Mouse (Mus musculus) lung, embryonic 16.5 days (tissue): ENCODE measurements around the gene 2010111I01Rik. TPM values are rescaled to one million over a fixed set of nuclear protein-coding genes. Genes with fewer than 3 reads are reported as not detected.
A peak's percentile ranks its signal among the peaks of the same experiment; 100 is the strongest.

ENCODE experiments used
- ATAC-seq: fragments of 200-750 bp; cut with Nextera tagmentation; 2 replicates; pipeline ENCODE4 v1.8.0; 2017; ENCODE audit warnings: low read depth, mild to moderate bottlenecking, moderate library complexity
- H3K27ac ChIP-seq: fragments of 300-500 bp; sonication (generic); 2 replicates; pipeline ENCODE4 v1.5.1; 2014; ENCODE audit warnings: mild to moderate bottlenecking, control low read depth, low read length
- H3K27me3 ChIP-seq: fragments of 300-500 bp; sonication (generic); 2 replicates; pipeline ENCODE4 v1.6.1; 2014; ENCODE audit warnings: low read depth, low read length, mixed read lengths; ENCODE audit not compliant: control insufficient read depth, insufficient read depth
- H3K36me3 ChIP-seq: fragments of 300-500 bp; sonication (generic); 2 replicates; pipeline ENCODE4 v1.6.1; 2014; ENCODE audit warnings: low read length; ENCODE audit not compliant: control insufficient read depth, insufficient read depth
- H3K4me1 ChIP-seq: fragments of 300-500 bp; sonication (generic); replicated peaks from 2 replicates; pipeline ENCODE4 v1.6.1; 2014; ENCODE audit warnings: low read length, mixed read lengths; ENCODE audit not compliant: control insufficient read depth, insufficient read depth
- H3K4me2 ChIP-seq: fragments of 300-500 bp; sonication (generic); 2 replicates; pipeline ENCODE4 v1.6.1; 2014; ENCODE audit warnings: low read depth, low read length, control low read depth
- H3K4me3 ChIP-seq: fragments of 300-500 bp; sonication (generic); 2 replicates; pipeline ENCODE4 v1.5.1; 2014; ENCODE audit warnings: mild to moderate bottlenecking, low read length, control low read depth
- H3K9ac ChIP-seq: fragments of 300-500 bp; sonication (generic); 2 replicates; pipeline ENCODE4 v1.6.1; 2014; ENCODE audit warnings: low read length, control low read depth
- H3K9me3 ChIP-seq: fragments of 300-500 bp; sonication (generic); 2 replicates; pipeline ENCODE4 v1.6.1; 2016; ENCODE audit warnings: low read length; ENCODE audit not compliant: control insufficient read depth
- WGBS: fragments of 180-500 bp; shearing (Covaris S2); extraction: QIAGEN DNeasy Blood & Tissue Kit; methylation state at CpG from one replicate; pipeline ENCODE4 v1.1.7; 2014; 5-methylcytosine and 5-hydroxymethylcytosine counted together
- polyA plus RNA-seq: library from polyadenylated mRNA; unstranded; fragments of >200 nt; fragmentation: Nextera tagmentation; extraction: Ambion mirVana; gene quantifications from 2 replicates; pipeline ENCODE4 v1.2.1, GENCODE M21; 2015

Gene 2010111I01Rik
- polyA plus RNA-seq, 1 experiment from 2014 or later, result 129 TPM

DNA sequence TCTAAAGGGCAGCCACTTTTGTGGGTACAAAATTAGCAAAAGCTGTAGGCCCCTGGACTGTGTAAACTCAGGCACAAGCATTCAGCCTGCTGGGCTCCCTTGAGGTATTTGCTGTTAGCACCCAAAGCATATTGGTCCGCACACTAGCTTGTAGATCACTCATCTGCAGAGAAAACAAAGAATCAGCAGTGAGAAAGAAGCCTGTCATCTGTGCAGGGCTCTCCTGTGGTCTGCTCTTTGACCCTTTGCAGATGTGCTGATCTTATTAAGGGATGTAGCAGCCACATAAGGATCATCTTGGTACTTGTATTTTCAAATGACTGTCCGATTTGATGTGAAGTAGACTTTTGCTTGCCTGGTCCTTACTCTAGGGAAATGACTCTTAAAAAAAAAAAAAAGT, 126.6 kb downstream of the 2010111I01Rik start:
- H3K27me3 ChIP-seq, result no peaks in the 10 kb centered on the region
- no peak overlapping the region for H3K4me2 ChIP-seq
- H3K9ac ChIP-seq, result no peak overlapping the region
- no peak overlapping the region for H3K27ac ChIP-seq
- H3K4me3 ChIP-seq, result no peak overlapping the region
- H3K36me3 ChIP-seq, result no peaks in the 10 kb centered on the region
- ATAC-seq, result no peak
- 55% methylated on average over 2 of the region's 2 CpGs for WGBS
- H3K9me3 ChIP-seq, result no peaks in the 10 kb centered on the region
- H3K4me1 ChIP-seq, result peaks cover 34% of the 10 kb centered on the region

DNA sequence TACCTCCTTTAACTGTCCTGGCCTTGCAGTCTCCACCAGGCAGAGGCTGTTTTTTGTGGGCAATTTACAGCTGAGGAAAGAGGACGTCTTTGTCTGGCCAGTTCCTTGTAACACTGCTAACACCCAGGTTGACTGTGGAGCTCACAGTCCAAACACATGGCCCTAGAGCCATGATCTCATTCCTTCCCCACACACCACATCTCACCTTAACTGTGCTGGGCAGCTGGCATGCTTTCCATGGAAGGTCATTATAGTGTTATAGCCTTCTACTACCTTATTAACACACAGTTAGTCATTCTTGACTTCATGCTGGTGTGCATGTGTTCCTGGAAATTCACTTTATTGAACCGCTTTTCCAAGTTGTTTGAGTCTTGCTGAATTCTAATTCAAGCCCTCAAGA, 127.6 kb downstream of the 2010111I01Rik start:
- Histone ChIP-seq H3K27ac (no peak overlapping the region), H3K4me1 (peaks cover 40% of the 10 kb centered on the region), H3K27me3 (no peaks in the 10 kb centered on the region), H3K36me3 (no peaks in the 10 kb centered on the region), H3K4me2 (no peak overlapping the region), H3K9me3 (no peaks in the 10 kb centered on the region), H3K4me3 (no peak overlapping the region), H3K9ac (no peak overlapping the region)
- no peak for ATAC-seq
- 79% methylated on average over 2 of the region's 2 CpGs for WGBS

DNA sequence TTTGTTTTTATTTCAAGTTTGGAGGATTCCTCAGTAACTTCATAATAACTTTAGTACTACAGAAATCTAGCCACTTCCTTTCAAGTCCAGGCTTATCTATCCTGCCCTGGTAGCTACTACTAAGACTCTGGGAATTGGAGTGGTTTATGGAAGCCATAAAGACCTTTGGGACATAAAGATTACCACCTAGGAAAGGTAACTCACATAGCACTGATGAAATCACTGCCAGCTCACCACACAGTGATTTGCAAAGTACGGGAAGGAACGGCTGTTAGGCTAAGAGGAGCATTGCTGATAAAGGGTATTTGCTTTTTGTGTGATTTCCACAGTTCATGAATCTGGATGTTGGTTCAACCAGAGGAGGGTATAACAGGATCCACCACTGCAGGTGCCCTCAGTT, 128.2 kb downstream of the 2010111I01Rik start:
- no peak overlapping the region for H3K9ac ChIP-seq
- H3K4me3 ChIP-seq, result no peak overlapping the region
- no peaks in the 10 kb centered on the region for H3K9me3 ChIP-seq
- no peak overlapping the region for H3K4me2 ChIP-seq
- no peak for ATAC-seq
- no peaks in the 10 kb centered on the region for H3K36me3 ChIP-seq
- no peaks in the 10 kb centered on the region for H3K27me3 ChIP-seq
- WGBS, result 59% methylated on average over 2 of the region's 2 CpGs
- no peak overlapping the region for H3K27ac ChIP-seq
- peaks cover 44% of the 10 kb centered on the region for H3K4me1 ChIP-seq

DNA sequence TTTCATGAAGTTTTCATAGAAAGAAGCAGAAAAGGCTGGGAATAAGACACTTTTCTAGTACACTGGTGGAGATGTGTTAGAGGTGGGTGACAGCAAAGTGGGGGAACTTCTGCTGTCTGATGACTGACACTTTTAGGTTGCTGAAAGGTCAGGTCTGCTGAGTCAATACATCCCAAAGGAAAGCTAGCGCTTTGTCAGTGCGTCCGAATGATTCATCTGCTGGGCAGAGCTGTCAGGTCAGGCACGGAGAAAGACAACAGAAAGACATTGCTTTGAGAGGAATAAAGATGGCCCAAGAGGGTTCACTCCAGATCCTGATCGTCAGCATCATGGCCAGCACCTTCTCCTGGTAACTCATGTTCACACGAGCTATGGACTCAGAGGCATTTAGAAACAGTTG, 128.9 kb downstream of the 2010111I01Rik start:
- H3K27ac ChIP-seq, result no peak overlapping the region

DNA sequence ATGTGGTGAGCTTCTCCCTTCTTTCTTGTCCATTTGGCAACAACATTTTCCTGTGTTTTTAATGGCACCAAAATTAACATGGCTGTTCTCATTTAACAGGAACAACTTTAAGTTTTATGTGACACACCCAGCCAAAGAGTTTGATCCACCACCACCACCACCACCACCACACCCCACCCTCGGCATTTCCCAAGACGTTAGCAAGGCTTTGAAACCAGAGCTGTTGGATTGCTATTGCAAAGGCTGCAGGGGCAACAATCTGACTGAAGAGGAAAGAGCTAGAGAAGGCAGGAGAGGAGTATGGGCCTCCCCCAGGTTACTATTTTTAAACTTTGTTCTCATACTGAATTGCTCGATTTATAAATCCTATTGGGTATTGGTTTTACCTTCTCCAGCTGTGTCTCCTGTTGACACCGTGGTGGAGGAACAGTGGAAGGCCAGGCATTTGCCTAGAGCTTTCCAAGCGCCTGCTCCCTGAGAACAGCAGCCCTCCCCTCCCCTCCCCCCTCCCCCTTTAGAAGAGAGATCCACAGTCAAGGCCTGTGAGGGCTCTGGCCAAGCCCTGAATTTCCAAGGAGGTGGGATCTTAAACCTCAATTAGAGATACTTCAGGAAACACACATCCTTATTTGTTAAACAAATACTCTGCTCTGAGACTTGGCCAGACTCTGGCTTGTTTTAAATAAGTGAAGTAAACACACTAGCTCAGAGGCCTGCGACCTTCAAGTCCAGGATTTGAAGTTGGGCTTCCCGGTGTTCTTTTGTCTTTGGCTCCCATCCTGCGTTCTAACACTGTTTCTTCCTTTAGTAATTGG, 129.8 kb downstream of the 2010111I01Rik start:
- Histone ChIP-seq H3K4me3 (no peak overlapping the region), H3K27me3 (no peaks in the 10 kb centered on the region), H3K4me2 (no peak overlapping the region), H3K27ac (peak overlapping the region; percentile 72), H3K9ac (no peak overlapping the region), H3K9me3 (no peaks in the 10 kb centered on the region), H3K36me3 (no peaks in the 10 kb centered on the region), H3K4me1 (peaks cover 39% of the 10 kb centered on the region)
- ATAC-seq, result peak; percentile 71
- WGBS, result 11% methylated on average over 8 of the region's 8 CpGs

More for the DNA sequence above, 128.9 kb downstream of the 2010111I01Rik start:
- no peaks in the 10 kb centered on the region for H3K9me3 ChIP-seq
- H3K36me3 ChIP-seq, result no peaks in the 10 kb centered on the region
- ATAC-seq, result no peak
- H3K9ac ChIP-seq, result no peak overlapping the region
- H3K4me3 ChIP-seq, result no peak overlapping the region
- peaks cover 46% of the 10 kb centered on the region for H3K4me1 ChIP-seq
- H3K27me3 ChIP-seq, result no peaks in the 10 kb centered on the region
- H3K4me2 ChIP-seq, result no peak overlapping the region
- WGBS, result 71% methylated on average over 6 of the region's 6 CpGs

DNA sequence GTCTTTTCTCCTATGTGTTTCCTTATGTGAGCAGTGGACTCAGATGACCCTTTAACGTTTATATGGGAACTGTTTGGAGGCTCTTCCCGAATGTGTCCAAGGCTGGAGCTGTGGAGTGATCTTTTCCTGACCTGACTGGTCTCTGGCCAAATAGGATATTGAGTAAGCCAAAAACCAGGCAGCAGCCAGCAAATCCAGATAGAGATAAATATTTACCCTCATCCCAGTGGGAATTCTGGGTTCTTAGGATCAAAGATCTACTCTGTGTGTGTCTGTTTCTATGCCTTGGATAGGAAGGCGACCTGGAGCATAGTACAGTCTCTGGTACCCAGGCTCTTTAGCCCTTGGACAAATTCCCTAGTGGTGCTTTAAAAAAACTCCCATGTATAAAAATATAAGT, 132.1 kb downstream of the 2010111I01Rik start:
- peak; percentile 92 for ATAC-seq
- 25% methylated on average over 3 of the region's 3 CpGs for WGBS
- Histone ChIP-seq H3K27me3 (no peaks in the 10 kb centered on the region), H3K36me3 (no peaks in the 10 kb centered on the region), H3K27ac (peak overlapping the region; percentile 76), H3K9me3 (no peaks in the 10 kb centered on the region), H3K4me3 (no peak overlapping the region), H3K9ac (no peak overlapping the region), H3K4me2 (no peak overlapping the region), H3K4me1 (peaks cover 34% of the 10 kb centered on the region)

DNA sequence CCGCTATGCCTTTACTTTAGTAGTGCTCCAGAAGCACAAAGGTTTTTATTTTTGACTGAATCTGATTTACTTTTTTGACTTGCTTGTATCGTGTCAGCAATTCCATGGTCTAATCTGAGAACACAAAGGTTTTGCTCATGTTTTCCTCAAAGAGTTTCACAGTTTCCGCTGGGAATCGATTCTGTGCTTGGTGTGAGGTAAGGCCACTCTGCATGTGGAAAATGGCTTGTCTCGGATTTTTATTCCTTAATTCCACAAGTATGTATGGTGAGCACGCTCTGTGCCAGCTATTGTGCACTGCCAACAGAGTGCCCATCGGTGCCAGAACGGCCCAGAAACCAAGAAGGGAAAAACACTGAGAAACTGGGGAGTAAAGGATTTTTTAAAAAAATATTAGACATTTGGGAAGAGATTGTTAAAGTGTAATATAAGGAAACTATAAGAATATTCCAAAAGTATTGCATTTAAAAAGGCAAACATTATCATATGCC, 132.8 kb downstream of the 2010111I01Rik start:
- Histone ChIP-seq H3K27ac (peak overlapping the region; percentile 76), H3K27me3 (no peaks in the 10 kb centered on the region), H3K9me3 (no peaks in the 10 kb centered on the region), H3K4me2 (no peak overlapping the region), H3K4me1 (peaks cover 36% of the 10 kb centered on the region), H3K36me3 (no peaks in the 10 kb centered on the region), H3K9ac (peak overlapping the region; percentile 13; the same call in 1 of the 2 replicates), H3K4me3 (no peak overlapping the region)
- ATAC-seq, result no peak
- 77% methylated on average over 8 of the region's 8 CpGs for WGBS

DNA sequence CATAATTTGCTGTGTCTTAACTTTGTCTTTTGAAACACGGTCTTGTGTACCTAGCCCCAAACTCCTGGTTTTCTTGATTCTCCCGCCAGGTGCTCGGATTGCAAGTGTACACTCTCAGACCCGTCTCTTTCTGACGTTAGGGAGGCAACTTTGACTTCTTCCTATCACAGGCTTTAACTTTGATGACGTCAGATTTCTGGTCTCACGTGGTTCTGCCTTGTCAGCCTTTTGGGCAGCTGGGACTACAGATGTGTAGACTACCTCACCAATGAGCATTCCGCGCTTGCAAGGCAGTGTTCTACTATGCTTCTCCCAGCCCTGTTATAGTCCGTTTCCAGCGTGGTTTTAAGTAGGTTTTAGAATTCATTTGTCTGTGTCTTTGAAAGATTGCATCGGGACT, 137.1 kb downstream of the 2010111I01Rik start:
- Histone ChIP-seq H3K36me3 (no peaks in the 10 kb centered on the region), H3K4me1 (peaks cover 22% of the 10 kb centered on the region; the same call in 1 of the 2 replicates), H3K4me2 (no peak overlapping the region), H3K4me3 (no peak overlapping the region), H3K9me3 (no peaks in the 10 kb centered on the region), H3K9ac (no peak overlapping the region), H3K27ac (no peak overlapping the region), H3K27me3 (no peaks in the 10 kb centered on the region)
- ATAC-seq, result no peak
- WGBS, result 64% methylated on average over 12 of the region's 12 CpGs

DNA sequence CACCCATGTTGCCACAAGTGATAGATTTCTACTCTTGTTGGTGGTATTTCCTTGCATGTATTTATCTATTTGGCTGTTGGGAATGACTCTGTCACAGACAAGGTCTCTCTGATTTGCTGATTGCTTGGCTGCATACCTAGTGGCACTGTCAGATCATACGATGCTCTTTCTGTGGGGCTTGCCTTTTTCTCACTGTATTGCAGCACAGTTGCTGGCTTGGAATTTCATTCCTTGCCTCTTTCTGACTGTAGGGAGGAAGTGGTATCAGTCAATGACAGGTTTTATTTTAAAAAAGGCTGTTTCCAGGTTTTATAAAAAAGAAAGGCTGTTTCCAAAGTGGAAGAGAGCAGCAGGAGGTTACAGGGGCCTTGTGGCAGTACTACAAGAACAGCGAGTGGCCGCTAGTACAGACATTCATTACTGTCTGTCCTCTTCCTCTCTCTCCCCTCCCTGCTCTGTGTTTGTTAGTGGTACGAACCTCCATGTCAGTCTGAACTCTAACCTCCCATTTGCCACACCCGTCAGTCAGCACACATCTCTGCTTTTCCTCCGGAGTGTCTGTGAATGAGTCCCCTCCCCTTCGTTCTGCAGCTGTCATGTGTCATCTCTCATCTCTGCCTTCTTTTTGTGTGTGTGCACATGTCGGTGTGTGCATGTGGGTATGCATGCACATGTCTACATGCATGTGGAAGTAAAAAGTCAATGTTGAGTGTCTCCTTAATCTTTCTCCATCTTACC, 138.3 kb downstream of the 2010111I01Rik start:
- no peaks in the 10 kb centered on the region for H3K36me3 ChIP-seq
- H3K9me3 ChIP-seq, result no peaks in the 10 kb centered on the region
- peaks cover 15% of the 10 kb centered on the region; the same call in 1 of the 2 replicates for H3K4me1 ChIP-seq
- H3K27me3 ChIP-seq, result no peaks in the 10 kb centered on the region
- 37% methylated on average over 8 of the region's 8 CpGs for WGBS
- H3K27ac ChIP-seq, result no peak overlapping the region
- H3K4me2 ChIP-seq, result no peak overlapping the region
- H3K9ac ChIP-seq, result no peak overlapping the region
- H3K4me3 ChIP-seq, result no peak overlapping the region
- ATAC-seq, result peak; percentile 76
